Mouse (Mus musculus): ENCODE results near the gene Gm21954.

The Gm21954 gene

DNA sequence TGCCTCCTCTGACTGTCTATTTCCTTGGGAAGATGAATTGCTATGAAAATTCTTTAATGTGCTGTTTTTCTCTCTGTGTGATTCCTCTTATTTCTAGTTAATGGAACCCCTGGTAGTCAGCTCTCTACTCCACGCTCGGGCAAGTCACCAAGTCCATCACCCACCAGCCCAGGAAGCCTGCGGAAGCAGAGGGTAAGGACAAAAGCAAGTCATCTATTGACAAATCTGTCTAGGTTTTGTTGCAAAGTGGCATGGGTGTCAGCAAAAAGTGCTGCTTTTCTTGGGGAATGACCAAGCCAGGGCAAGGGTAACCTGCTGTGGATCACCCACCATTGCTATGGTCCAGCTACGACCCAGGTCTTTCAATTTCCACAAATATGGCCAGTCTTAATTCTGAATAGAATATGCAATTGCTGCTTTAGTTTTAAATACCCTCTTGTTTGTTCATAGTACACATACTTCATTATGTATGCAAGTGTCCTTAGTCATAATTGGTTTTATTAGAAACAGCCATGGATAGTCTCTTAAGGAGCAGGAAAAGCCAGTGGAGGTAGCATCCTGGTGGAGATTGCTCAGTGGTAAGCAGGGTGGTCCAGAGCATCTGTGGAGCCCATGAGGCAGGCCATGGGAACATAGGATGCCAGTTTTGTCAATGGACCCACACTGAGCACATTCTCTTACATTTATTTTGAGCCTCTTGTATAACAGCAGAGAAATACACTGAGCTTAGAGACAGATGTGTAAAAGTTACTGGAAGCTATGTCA is 8.9 kb downstream of the Gm21954 start:
- no peak for DNase-seq

DNA sequence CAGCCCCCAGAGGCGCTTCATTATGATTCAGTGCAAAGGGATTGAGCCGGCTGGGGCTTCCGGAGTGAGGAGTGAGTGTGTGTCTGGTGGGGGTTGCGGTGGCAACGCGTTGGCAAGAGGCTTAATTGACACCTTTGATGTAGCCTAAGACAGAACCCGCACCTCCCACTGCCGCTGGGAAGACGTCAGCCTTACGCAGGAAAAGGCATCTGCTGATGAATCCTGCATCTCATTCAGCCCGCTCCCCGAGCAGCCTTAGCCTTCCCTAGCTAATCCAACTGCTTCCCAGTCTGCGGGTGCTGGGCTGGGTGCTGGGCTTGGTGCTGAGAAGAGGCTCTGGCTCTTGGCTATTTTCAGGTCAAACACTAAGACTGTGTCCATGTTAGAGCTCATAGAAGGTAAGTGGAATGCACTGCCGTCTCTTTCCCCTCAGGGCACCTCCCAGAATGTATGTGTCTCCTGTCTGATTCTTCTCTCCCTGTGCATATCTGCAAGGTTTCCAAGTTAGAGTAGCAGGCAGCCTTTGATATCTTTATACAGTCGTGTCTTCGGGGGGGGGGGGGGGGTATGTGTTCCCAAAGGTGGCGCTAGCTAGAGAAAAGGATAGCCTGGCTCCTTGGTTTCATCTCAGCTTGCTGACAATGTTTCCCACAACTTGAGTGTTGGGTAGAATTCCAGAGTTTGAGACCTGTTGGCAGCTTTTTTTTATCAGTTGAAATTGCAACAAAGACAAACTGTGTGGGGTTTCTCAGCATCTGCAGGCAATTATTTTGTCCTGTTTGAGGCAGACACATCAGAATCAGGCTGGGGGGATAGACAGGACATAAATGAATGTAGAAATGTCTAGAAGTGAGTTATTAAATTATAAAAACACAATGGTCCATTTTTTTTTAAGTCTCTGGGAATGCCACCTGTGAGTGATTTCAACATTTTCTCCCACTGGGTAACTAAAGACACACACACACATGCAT is 10.0 kb downstream of the Gm21954 start:
- no peak for DNase-seq

DNA sequence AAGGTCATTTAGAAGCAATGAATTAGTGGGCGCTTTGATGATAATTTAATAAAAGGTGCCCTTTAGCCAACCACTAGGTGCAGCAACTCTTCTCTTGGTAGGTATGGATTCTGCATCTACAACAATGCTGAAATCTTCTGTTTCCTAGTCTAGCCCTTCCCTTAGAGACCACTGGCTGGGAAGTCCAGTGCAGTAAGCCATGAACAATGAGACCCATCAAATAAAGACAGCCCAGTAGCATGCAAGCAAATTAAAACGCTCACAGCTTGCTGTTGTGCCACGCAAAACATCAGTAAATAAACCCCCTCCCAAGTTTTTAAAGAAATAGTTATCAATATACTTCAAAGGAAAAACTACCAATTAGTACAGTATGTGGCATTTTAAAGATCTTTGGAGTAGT is 10.9 kb downstream of the Gm21954 start:
- DNase-seq = no peak

DNA sequence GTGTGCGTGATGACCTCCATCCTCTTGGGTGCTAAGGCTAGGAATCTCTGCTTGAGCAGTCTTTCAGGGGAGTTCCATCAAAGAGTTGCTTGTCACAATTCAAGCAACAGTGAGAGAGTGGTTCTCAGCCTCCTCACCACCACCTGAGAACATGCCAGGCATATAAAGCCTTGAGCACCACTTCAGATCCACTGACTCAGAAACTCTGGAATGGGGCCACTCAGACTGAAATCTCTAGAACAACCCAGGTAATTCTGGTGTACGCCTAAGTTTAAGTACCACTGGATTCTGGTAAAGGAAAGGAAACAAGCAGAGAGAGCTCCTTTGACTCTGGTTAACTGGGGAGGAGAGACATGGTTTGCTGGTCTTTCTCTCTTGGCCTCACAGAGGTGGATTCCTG is 19.5 kb downstream of the Gm21954 start:
- no peak for DNase-seq

DNA sequence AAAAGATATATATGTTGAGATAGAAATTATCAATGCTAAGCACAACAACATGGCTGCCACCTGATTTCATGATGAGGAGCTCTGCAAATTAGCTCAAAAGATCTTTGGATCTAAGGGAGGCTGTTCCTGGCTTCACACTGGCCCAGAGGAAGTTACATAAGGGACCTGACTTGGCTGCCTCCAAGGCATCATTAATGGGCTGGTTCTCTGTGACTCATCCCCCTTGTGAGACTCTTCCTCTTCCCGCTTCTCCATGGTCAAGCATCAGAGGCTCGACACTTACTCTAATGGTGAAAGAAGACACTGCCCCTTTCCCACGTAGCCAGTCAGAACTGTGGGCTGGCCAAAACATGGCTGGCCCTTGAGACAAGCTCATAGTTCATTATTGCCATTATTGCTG is 20.1 kb downstream of the Gm21954 start:
- DNase-seq = no peak

DNA sequence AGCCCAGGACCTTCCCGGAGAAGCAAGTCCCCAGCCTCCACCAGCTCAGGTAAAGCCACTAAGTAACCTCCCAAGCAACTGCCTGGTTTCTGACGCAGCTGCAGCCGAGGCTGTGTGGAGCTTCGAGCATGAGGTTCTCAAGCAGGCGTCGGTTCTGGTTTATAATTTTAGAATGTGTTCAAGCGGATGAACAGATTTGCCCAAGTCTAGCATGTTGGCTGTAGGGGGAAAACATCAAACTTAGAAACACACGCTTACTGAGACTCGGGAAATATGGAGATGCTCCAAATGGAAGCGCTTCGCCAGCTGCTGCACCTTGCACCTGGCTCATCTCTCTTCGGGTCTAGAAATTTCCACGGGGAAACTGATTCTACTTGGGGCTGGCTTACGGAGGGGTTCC is 21.0 kb downstream of the Gm21954 start:
- DNase-seq = no peak

DNA sequence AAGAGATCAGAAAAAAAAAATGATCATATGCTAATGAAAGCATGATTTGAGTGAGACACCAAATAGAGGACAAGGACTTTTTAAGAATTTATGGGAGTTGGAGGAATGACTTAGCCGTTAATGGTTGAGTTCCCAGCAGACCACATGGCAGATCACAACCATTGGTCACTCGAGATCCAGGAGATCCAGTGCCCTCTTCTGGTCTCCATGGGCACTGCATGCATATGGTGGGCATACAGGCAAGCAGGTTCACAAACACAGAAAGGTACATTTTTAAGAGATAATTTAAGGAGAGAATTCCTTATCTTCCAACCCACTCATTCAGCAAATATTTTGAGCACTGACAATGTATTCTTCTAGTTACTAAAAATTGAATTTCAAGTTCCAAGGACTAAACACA is 22.9 kb downstream of the Gm21954 start:
- DNase-seq = no peak

DNA sequence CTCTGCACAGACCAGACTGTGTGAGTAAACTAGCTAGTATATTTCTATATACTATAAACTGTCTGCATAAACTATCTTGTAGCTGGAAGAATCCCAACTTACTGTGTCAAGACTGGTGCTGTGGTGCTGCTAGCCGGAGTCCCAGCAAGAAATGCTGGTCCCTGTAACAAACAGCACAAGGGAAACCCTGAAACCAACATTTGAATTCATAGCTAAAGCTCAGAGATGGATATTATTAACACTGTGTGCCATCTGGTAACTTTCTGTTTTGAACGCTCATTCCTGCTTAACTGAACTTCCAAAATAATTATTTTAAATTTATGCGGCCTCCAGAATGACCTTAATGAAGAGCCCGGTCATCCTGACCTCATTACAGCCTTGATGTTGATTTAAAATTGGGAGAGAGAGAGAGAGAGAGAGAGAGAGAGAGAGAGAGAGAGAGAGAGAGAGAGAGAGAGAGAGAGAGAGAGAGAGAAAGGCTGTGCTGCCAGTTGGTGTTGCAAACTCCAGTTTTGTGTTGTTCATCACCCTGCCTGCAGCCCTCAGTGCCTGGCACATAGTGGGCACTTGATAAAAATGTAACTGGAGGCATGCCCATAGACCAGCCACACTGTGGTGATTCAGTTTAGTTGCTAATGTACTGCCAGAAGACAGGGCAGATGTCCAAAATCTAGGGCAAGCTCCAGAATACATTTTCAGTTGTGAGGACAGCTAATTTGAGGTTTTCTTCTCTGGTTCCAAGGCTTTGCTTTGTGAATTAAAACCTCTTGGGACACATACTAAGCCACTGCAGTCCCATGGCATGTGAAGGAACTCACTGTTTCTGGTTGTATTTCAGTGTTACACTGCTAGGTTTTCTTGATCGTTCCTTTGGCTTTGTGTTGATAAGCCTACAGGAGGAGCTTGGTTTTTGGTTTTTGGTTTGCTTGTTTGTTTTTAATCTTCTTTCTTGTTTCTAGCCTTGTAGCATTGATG is 24.2 kb downstream of the Gm21954 start:
- DNase-seq = no peak

DNA sequence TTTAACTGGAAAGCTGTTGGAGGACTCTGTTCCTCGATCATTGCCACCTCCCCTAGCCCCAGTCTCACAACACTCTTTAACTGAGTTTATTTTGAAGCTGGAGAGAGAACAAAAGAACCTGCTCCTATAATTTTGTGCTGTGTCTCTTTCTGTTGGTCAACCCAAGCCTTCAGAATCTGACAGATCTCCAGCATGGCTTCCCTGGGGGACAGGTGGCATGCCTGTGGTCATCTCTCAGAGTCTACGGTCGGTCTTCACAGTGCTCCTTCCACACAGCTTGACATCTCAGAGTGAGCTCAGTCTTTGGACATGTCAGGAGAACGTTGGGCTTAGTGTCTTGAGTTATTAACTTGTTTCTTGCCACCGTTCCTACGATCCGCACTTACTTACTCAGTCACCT is 25.3 kb downstream of the Gm21954 start:
- no peak for DNase-seq

DNA sequence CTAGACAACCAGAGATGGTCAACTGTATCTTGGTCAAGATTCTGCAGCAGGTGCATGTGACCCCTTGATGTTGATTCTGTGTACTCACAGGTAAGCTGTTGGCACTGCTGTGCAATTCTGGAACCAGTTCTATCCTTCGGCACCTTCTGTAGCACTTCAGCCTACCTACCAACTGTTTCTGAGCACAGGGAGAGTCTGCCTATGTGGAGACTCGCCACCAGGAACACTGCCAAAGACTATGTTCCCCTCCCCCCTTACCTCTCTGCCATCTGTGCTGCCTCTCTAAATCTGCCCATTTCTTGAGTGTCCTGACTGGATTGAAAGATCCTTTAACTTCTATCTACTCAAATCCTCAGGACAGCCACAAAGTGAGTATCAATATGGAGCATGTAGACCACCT is 28.3 kb downstream of the Gm21954 start:
- no peak for DNase-seq

DNA sequence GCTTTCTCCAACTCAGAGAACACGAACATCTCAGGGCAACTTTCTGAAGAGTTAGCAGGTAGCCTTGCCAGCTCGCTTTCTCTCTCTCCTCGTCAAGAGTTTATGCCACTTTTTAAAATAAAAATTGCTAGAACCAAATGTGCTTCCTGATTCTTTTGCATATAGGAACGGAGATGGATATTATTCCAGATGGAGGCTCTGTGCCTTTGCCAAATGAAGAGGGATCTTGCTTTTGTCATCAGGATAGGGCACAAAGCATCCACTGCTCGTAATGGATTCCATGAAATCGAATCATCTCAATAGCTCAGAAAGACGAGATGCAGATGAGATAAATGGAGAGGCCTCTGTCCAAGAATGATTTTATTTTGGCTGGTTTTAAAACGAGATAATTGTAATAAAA is 28.7 kb downstream of the Gm21954 start:
- DNase-seq = no peak

DNA sequence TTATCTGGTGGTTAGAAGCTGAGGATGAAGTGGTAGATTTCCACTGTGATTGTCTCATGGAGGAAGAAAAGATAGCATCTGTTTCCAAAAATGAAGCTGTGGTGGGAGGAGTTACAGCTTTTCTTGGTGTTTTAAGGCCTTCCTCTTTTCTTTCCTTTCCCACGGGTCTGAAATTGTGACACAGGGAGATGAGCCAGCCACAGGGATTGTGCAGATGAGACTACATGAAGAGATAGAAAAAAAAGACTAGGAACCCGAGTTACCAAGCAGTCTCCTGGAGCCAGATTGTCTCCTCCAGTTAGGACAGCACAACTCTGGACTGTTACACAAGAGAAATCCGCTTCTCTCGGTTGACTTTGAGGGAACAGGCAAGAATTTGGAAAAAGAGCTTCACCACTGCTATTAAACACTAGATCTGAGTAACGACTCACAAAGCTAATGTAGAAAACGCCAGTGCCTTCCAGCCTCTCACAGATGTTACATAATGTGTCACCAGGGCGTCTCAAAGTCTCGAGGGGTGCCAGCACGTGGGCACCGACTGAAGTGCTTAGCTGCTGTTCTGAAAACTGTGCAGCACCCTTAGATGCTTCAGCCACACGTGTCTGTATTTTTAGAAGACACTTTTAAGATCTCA is 29.9 kb downstream of the Gm21954 start:
- no peak for DNase-seq

DNA sequence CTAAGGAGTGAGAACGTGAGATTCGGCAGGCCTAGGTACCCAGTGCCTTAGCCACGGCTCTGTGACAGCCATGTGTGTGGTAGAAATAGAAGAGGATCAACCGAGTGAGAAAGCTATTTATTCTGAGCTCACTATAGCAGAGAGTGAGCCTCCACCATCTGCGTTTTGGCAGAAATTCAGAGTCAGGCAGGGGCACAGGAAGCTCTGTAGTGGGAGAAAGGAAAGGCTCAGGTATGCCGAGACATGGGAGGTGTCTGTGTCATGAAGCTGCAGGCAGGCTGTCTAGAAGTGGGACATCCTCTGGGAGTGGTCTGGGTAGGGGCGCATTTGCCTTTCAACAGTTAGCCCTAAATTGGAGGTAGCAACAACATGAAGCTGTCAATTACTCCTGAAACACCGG is 31.7 kb downstream of the Gm21954 start:
- no peak for DNase-seq

DNA sequence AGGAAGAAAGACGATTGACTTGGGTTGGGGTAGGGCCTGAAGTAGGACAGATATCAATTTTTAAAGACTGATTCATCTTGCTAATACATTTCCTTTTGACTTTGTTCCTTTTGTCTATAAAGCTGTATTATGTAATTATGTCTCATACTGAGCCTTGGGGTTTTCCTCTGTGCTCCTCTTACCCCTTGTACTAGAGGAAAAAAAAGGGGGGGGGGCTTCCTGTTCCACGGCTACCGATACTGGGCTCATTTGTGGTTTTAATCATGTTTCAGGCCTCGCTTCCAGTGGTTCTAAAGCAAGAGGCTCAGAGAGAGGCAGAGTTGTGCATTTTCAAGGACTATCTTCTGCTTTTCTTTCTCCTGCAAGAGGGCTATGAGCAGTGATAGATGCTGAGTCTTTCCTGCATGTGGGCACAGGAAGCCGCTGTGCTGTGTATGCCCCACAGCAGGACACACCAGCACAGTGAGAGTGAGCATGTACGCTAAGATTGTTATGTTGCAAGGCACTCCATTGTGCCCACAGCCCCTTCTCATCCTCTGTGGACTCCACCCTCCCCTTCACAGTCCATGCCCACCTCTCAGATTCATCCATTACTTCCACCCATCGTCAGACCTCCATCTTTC is 33.1 kb downstream of the Gm21954 start:
- DNase-seq = no peak

DNA sequence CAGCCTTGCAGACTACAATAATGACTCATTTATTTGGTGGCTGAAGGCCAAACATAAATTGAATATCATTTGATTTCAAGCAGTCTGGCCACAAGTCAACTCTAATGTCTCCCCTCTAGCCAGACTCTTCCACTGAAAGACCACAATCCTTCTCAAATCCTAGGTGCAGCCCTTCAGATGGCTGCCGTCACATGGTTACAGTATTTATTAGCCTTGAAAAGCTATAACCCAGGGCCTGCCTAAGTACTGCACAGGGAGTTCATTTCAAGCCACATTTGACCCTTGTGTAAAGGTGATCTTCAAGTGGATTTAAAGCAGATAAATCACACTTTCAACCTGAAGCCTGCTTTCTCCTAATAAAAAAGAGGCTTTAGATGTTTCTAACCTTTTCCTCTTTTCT is 37.7 kb downstream of the Gm21954 start:
- DNase-seq = no peak

DNA sequence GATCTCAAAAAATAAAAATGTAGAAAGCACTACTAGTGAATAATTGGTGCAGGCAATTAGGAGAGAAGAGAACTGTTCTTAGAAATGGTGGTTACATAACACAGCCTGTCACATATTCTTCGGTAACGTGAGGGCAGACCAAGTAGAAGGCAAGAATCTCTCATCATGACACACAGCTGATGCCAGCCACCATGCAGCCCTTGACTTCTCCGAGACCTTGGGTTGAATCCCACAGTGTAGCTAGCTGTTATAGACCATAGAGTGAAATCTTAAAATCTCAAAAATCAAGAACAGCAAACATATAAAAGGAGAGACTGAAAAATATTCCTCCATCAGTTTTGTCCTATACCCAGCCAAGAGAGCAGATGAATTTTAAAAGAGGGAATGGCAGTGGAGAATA is 40.8 kb downstream of the Gm21954 start:
- no peak for DNase-seq

DNA sequence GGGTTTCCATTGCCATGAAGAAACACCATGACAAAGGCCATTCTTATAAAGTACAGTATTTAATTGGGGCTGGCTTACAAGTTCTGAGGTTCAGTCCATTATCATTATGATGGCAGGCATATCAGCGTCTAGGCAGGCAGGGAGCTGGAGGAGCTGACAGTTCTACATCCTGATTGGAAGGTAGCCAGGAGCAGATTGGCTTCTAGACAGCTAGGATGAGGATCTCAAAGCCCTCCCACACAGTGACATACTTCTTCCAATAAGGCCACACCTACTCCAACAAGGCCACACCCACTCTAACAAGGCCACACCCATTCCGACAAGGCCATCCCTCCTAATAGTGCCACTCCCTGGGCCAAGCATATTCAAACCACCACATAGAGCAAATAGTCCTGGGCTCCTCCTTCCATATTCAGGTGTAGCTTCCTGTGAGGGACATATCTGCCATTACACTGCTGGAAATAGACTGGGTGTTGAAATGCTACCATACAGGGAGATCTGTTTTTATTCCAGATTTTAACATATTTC is 41.9 kb downstream of the Gm21954 start:
- DNase-seq = no peak

DNA sequence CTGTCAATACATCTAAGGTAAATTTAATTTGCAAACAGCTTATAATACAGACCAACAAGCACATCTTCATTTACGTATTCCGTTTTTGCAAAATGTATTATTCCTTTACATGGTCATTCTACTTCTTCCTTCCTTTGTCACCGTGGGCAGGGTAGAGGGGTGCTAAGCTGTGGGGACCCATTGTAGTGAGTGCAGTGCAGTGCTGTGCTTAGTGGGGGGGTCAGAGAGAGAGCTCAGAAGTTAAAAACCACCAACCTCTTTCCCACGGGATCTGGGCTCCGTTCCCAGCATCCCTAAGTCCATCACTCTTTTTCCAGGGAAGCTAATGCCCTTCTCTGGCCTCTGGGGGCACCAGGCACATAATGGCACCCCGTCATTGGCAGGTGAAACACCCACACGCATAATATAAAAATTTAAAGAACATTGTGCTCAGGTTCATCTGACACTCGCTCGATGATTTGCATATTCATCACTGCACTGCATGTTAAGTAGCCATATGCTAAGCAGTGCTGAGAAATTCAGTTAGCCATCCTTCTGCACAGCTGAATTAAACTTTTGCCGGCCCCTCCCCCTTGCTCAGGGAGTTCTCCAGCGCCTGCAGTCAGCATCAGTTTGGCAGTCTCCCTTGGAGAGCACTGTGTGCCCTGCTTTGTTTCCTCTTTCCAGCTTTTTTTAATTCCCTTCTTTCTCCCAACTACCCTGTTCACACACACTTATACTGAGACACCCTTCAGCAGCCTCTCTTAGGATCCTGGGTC is 48.2 kb downstream of the Gm21954 start:
- no peak for DNase-seq

DNA sequence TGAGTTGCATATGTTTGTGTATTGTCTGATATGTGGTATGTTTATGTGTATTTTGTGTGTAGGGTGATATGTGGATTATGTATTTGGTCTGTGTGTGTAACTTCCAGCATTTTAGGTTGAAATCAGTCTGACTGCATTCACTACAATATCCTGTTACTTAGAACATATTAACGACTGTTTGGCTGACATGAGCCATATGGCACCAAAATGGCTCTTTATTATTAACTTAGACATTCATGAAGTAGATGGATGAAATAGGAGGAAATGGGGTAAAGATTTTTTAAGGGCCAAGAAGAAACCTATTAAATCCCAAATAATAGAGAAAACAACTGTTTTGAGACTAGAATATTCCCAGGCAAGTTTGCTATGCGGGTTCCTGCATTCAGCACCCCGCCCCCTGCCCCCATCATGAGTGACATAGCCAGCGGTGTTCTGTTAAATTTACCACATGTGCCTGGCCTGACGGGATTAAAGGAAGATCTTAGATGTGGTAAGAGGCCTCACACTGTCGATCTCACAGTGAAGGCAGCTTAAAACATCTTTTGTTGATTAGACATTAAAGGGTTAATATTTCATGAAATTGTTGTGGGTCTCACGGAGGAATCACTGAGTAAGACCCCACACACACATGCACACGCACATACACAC is 51.5 kb downstream of the Gm21954 start:
- no peak for DNase-seq

DNA sequence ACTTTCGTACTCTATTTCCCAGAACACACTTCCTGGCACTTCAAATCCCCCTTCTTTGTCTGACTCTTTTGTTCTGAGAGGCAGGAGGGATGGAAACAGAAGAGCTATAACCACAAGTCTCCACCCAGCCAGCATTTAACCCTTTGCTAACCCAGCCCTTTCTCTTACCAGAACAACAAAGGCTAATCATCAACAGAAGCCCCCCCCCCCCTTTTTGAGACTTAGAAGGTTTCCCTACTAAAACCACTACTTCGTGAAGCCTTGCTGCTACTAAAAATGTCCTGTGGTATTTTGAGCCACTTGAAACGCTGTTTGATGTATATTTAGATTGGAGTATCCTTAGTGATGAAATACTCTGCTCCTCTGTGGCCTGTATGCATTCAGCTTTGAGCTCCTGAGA is 52.7 kb downstream of the Gm21954 start:
- no peak for DNase-seq

Data from liver (tissue).